Mouse (Mus musculus) kidney, adult 8-10 months (tissue): ENCODE results near the gene Nup62.

ENCODE experiments used
- DNase-seq, 2 experiments: peaks; one replicate each; pipeline ENCODE4 v3.0.0; 2022

Nup62 gene

GRCm38 (mm10) chr7:44819391-44819790 is 3.5 kb downstream of the Nup62 start:
- DNase-seq, result peak in 1 of 2 experiments; percentile 0

- peak in 1 of 2 experiments; percentile 0 for DNase-seq
These were observed 4.0 kb downstream of the Nup62 start for GRCm38 (mm10) chr7:44819863-44820262.

GRCm38 (mm10) chr7:44820525-44820924 is 4.6 kb downstream of the Nup62 start:
- peak in 1 of 2 experiments; percentile 0 for DNase-seq

- peak in 1 of 2 experiments; percentile 1 for DNase-seq
These were observed 6.0 kb downstream of the Nup62 start for GRCm38 (mm10) chr7:44821666-44822448.

- no peak for DNase-seq
These were observed 7.5 kb downstream of the Nup62 start for GRCm38 (mm10) chr7:44823409-44823808.

- peak; percentile 62 to 79 for DNase-seq
These were observed 9.0 kb downstream of the Nup62 start for GRCm38 (mm10) chr7:44824872-44825271.

GRCm38 (mm10) chr7:44826771-44827170 is 10.9 kb downstream of the Nup62 start:
- no peak for DNase-seq

- no peak for DNase-seq
These were observed 12.8 kb downstream of the Nup62 start for GRCm38 (mm10) chr7:44828706-44829105.

GRCm38 (mm10) chr7:44832763-44833162 is 16.9 kb downstream of the Nup62 start:
- no peak for DNase-seq

- DNase-seq, result no peak
These were observed 19.6 kb downstream of the Nup62 start for GRCm38 (mm10) chr7:44835373-44836015.

- no peak for DNase-seq
These were observed 20.1 kb downstream of the Nup62 start for GRCm38 (mm10) chr7:44836016-44836404.

- DNase-seq, result no peak
These were observed 20.6 kb downstream of the Nup62 start for GRCm38 (mm10) chr7:44836423-44837053.

GRCm38 (mm10) chr7:44838073-44838472 is 22.2 kb downstream of the Nup62 start:
- no peak for DNase-seq

- DNase-seq, result no peak
These were observed 23.2 kb downstream of the Nup62 start for GRCm38 (mm10) chr7:44839171-44839490.

GRCm38 (mm10) chr7:44839491-44840191 is 23.8 kb downstream of the Nup62 start:
- no peak for DNase-seq

- no peak for DNase-seq
These were observed 24.5 kb downstream of the Nup62 start for GRCm38 (mm10) chr7:44840426-44840825.

- no peak for DNase-seq
These were observed 26.1 kb downstream of the Nup62 start for GRCm38 (mm10) chr7:44841825-44842463.

GRCm38 (mm10) chr7:44845006-44845405 is 29.1 kb downstream of the Nup62 start:
- no peak for DNase-seq

- DNase-seq, result no peak
These were observed 30.9 kb downstream of the Nup62 start for GRCm38 (mm10) chr7:44846804-44847203.

- DNase-seq, result no peak
These were observed 31.9 kb downstream of the Nup62 start for GRCm38 (mm10) chr7:44847772-44848171.

- peak; percentile 100 for DNase-seq
These were observed 32.9 kb downstream of the Nup62 start, which contains the start of the genes Akt1s1 and Tbc1d17 for GRCm38 (mm10) chr7:44848561-44849415. Gene Akt1s1 (plus strand): TSS chr7:44848991. Gene Tbc1d17 (minus strand): TSS chr7:44849079.
